Mouse (Mus musculus) erythroblast, embryonic 14.5 days (primary cell): Measurements from ENCODE around the gene Bms1.

Source experiments
- GATA1 ChIP-seq: IDR thresholded peaks from 2 replicates; pipeline ENCODE4 v1.6.1; 2012; ENCODE audit warnings: low read length, inconsistent platforms, mixed read lengths
- TAL1 ChIP-seq: IDR thresholded peaks from 3 replicates; pipeline ENCODE4 v1.6.1; 2012; ENCODE audit warnings: low read length, inconsistent platforms, mixed read lengths

GRCm38 (mm10) chr6:118455042-118455631, 35.9 kb upstream of the Bms1 start, which contains the start of gene Zfp248:
- no peak for TF ChIP-seq TAL1
- no peak for TF ChIP-seq GATA1
